Mouse (Mus musculus) gastrocnemius, adult 8-10 months (tissue): ENCODE measurements around the gene Frmd4b. TPM values are rescaled to one million over a fixed set of nuclear protein-coding genes. Genes with fewer than 3 reads are reported as not detected.
"Not testable (repeated sequence)": the region's sequence is repeated elsewhere in the genome, so short reads cannot be mapped to it uniquely, and the experiment has no call there.

Source experiments
- DNase-seq, 2 experiments: peaks; one replicate each; pipeline ENCODE4 v3.0.0; 2022; ENCODE audit warnings: low spot score in 2 of 2
- total RNA-seq, 4 experiments: library from RNA; stranded (reverse); gene quantifications; 2 replicates each; pipeline ENCODE4 v1.2.4; 2022

The Frmd4b gene
- total RNA-seq, 4 experiments from 2014 or later, result 2.6 to 6.5 (median 4.7) TPM

GRCm38 (mm10) chr6:97381275-97381674 is 236.1 kb downstream of the Frmd4b start:
- DNase-seq, result no peak

DNA sequence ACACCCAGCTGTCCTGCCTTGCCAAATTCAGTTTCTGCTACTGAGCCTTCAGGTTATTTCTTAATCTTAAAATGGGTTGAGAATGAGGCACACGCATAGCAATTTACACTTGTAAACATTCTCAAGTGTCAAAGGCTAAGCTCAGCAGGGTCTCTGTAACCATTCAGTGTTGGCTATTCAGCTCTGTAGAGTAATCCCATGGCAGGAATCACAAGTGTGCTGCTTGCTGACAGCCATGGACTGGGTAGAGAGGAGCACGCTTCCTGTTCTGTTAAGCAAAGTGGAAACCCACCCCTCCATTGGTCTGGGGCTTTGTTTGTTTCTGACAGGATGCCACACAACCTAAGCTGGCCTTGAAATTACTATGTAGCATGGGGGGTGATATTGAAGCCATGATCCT is 246.4 kb downstream of the Frmd4b start:
- DNase-seq, result no peak

GRCm38 (mm10) chr6:97370460-97370859 is 246.9 kb downstream of the Frmd4b start:
- no peak for DNase-seq

DNA sequence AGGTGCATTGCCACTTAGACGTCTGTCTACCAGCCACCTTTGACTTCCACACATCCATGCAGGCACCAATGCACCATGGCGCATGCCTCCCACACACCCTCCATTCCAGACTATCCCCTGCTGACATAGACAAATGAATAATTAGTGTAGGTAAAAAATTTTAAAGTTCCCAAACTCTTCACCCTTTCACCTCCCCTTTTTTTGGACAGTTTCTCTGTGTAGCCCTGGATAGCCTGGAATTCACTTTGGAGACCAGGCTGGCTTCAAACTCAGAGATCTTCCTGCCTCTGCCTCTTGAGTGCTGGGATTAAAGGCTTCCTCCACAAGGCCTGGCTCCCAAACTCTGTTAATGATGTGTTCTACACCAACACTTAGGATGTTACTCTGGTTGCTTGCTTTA is 253.5 kb downstream of the Frmd4b start:
- DNase-seq, result no peak

- not testable (repeated sequence) for DNase-seq
These were observed 259.7 kb downstream of the Frmd4b start for GRCm38 (mm10) chr6:97357606-97358005.

DNA sequence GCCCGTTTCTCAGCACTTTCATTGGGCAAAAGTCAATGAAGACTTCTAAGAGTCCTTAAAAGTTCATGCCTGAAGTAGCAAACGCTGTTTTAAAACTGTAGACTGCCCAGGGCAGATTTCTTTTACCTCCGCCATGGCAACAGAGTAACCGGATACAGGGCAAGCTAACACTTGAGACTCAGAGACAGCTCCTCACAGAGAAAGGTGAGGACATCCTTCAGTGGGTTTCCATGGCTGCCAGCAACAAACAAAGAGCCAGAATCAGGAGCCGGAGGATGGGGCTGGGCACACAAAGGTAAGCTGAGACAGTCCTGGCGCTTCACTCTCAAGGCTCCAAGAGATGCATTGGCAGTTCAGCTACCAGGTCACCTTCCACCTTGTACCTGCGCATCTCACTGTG is 260.7 kb downstream of the Frmd4b start:
- DNase-seq, result no peak

- no peak for DNase-seq
These were observed 262.2 kb downstream of the Frmd4b start for GRCm38 (mm10) chr6:97355141-97355540.

- DNase-seq, result no peak
These were observed 263.4 kb downstream of the Frmd4b start for GRCm38 (mm10) chr6:97353933-97354332.

DNA sequence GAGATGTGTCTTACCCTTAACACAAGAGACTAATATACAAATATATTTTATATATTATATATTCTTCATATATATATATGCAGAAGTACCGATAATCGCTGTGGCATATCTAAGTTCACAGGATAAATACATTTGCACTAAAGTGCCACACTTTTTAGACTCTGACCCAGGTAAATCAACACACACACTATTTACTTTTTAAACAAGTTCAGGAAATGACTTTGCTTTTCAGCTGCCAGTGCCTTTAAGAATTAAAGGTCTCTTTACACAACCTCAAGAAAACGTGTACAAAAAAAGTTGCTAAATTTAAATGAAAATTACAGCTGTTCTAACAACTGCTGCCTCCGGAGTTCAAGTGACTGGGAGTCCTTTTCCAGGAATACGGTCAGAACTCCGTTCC is 264.0 kb downstream of the Frmd4b start:
- no peak for DNase-seq

DNA sequence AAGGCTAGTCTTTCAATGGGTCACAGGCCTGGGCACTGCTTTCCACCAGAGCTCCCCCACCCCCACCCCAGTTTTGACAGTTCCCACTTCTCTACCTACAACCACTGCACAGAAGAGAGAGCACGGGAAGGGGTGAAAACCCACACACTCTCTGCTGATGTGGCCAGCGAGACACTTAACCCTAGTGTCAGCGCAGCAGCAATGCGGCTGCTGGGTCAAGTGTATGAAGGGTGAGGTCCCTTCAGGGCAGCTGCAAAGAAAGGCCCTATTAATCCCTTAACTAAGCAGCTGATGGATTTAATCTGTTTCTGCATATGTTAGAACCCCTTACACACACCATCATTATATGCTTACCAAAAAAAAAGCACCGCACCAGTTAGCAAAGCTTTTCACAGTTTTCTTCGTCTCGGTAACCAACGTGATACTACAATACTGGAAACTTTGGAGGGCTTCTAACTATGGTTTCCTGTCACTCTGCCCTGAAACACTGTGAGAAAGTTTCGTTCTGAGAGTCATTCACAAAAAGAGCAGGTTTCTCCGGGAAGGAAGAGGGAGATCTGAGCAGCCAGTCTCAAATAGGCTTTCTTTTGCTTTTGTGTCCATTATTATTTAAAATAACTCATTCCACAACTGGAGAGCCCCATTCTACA is 264.7 kb downstream of the Frmd4b start:
- DNase-seq, result no peak

DNA sequence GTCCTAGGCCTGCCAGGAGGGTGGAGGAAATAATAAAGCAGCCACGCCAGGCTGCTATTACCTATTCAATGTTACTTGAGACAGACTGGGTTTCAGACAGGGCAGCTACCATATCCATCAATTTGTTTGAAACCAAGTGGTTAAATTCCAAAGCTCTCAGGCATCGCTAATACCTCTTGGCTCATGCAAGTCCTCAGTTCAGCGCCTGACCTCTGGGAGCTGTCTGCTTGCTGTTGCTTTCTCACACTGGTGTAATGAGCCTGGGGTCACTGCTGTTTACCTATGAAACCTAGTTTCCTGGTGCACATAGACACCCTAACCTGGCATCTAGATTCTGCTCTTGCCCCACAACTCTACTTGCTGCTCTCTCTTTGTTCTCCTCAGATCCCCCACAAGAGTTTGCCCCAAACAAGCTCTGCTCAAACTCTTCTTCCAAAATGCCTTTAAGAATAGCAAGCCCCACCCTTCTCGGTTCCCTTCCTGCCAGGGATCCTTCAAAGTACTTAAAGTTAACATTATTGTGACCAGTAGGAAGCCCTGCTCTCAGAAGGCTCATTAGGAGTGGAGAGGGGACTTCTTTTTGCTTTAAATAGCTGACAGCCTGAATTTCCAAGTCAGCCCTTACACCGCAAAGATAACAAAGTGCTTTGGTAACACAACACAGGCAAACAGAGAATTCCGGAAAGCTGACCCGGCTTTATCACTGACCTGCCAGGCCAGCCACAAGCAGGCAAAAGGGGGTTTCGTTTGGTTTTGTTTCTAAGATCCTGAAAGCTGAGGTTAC is 267.8 kb downstream of the Frmd4b start:
- no peak for DNase-seq

DNA sequence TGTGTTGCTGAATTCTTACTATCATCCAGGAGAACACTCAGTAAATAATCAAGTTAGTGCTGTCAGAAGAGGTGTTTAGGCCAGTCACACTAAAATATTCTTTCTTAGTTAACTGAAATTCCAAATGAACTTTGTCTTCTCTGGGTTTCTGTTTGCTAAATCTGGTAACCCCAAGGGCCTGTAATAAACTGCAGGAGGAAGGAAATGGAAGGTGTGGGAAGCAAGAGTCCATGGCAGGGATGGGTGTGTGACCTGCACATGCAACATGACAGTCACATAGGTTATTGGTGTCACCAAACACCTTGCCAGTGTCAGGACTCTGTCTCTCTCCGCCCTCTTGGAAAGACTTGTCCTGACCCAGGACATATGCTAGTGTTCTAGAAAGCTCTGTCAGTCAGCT is 270.4 kb downstream of the Frmd4b start:
- DNase-seq, result no peak

GRCm38 (mm10) chr6:97346527-97346926 is 270.8 kb downstream of the Frmd4b start:
- DNase-seq, result no peak

DNA sequence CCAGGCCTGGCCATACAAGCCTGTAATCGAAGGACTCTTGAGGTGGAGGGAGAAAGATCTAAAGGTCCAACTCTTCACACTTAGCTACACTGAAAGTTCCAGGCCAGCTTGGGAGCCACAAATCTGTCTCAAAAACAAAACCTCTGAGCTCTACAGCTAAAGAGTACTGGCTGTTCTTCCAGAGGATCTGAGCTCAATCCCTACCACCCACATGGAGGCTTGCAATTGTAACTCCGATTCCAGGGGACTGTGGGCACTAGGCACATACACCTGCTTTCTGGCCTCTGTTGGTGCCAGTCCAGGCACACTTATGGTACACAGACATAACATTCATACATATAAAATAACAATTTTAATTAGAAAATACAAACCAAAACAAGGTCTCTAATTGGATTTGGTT is 271.4 kb downstream of the Frmd4b start:
- DNase-seq, result no peak

GRCm38 (mm10) chr6:97342185-97342584 is 275.2 kb downstream of the Frmd4b start:
- no peak for DNase-seq

- no peak for DNase-seq
These were observed 275.7 kb downstream of the Frmd4b start for GRCm38 (mm10) chr6:97341628-97342027.

DNA sequence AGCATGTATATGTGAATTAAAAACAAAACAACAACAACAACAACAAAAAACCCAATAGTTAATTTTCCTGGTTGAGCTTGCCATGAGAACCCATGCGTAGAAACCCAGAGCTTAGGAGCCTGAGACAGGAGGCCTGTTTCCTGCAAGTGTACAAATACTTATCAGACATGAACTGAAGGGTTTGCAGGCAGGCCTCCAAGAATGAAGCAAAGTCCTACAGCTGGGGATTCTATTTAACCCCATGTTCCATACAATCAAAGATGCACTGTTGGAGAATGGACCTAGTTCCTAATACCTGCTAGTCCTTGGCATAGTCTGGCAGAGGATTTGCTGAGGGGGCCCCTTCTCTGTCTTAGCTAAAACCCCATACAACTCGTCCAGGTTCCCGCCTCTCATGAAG is 276.2 kb downstream of the Frmd4b start:
- no peak for DNase-seq

GRCm38 (mm10) chr6:97340211-97340791 is 277.0 kb downstream of the Frmd4b start:
- DNase-seq, result no peak

- no peak for DNase-seq
These were observed 278.1 kb downstream of the Frmd4b start for GRCm38 (mm10) chr6:97339271-97339681.

GRCm38 (mm10) chr6:97338843-97339242 is 278.5 kb downstream of the Frmd4b start:
- no peak for DNase-seq

GRCm38 (mm10) chr6:97333323-97333722 is 284.0 kb downstream of the Frmd4b start:
- DNase-seq, result no peak

DNA sequence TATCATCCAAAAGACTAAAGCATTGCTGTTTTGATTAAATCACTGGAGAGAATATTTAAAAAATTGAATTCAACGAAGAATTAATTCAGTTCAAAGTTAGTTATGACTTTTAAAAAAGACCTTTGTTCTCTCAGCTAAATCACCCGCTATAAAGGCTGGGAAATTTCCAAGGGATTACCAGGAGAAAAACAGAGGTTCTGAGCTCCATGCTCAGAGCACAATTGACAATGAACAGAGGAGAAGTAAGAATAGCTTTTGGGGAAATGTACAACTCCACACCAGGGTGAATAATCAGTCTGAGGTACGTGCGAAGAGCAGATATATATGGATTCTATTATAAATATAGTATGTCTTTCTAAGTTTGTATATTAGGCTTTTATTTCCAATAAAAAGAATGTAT is 293.4 kb downstream of the Frmd4b start:
- DNase-seq, result no peak

GRCm38 (mm10) chr6:97322126-97322525 is 295.2 kb downstream of the Frmd4b start:
- DNase-seq, result no peak
